Mouse (Mus musculus): ENCODE measurements around the gene Zfp54.
"Not testable (repeated sequence)": the region's sequence is repeated elsewhere in the genome, so short reads cannot be mapped to it uniquely, and the experiment has no call there.

Zfp54 gene

DNA sequence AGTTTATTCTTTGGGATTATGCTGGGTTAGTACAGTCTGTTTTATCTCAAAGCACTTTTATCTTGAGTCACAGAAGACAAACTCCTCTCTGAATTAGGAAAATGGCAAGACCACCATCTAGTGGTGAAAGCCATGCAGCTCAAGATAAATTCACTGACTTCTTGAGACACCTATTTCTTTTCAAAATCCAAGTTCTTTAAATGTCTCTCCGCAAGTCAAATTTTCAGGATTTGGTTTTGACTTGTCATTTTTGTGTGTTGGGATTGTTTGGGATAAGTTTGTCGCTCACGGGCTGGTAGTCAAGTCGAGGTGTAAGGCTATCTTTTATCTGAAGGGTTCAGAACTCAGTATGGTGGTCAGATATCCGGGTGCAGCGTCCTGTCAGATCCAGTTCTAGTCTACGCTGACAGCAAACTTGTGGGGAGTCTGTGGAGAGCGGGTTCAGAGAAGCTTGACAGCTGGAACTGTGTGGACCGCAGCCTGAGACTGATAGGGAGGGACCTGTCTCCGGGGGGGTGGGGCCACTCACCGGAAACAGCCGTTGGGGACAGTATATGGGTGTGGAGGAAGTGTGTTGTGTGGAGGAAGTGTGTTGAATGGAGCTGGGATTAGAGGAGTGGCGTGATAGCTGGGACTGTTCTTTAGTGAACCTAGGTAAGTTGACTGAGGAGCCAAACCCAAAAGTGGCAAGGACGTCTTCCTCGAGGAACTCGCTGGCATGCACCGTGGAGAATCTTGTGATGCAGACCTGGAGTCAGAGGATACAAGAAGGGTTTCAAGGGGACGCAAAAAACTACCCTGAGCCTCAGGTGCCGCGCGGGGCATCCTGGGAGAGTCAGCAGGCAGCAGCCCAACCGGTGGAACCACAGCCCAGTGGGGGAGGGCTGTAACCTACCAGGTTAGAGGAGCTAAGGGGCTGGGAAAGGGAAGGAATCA lies at the start of gene Zfp54:
TSS of gene Zfp54 (plus strand) at position 564 of the 936 bp plus-strand sequence.
- in situ Hi-C loops (cut with MboI) = loop anchor here (25.0 kb wide), 1 partner anchor 161 kb away; the partner anchor contains the start of gene Vmn1r235

DNA sequence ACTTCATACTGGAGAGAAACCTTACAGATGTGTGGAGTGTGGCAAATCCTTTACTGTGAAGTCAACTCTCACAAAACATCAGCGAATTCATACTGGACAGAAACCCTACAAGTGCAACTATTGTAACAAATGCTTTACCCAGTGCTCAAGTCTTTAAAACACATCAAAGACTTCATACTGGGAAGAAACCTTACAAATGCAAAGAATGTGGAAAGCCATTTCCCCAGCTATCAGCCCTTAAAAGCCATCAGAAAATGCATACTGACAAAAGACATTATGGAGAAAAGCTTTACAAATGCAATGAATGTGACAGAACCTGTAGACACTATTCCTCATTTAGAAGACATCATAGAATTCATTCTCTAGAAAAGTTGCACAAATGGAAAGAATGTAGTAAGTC lies 47.7 kb upstream of the Zfp54 start:
- in situ Hi-C loops (cut with MboI) = no loop called here

DNA sequence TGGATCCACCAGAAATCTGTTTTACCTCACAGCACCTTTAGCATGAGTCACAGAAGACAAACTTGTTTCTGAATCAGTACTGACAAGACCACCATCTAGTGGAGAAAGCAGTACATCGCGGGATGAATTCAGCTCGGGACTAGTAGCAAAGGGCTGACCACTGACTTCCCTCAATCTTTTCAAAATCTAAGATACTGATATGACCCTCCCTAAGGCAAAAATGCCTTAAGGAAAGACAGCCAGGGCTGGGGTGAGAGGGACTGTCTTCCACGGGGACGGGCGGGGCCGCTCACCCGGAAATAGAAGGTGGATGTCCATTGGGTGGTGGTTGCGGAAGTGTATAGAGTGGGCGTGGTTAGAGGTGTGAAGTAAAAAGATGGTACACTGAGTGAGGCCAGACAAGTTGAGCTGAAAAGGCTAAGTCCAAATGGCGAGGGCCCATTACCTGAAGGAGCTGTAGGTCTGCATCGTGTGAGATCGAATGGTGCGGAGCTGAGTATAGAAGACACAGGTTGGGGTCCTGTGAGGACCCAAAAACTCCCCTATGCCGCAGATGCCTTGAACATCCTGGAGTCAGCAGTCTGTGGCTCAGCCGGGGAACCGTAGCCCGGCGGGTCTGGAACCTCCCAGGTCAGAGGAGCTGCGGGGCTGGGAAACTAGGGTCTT lies 39.5 kb upstream of the Zfp54 start, which contains the start of gene Zfp677:
TSS of gene Zfp677 (plus strand) at position 358 of the 666 bp plus-strand sequence.
- in situ Hi-C loops (cut with MboI) = no loop called here

DNA sequence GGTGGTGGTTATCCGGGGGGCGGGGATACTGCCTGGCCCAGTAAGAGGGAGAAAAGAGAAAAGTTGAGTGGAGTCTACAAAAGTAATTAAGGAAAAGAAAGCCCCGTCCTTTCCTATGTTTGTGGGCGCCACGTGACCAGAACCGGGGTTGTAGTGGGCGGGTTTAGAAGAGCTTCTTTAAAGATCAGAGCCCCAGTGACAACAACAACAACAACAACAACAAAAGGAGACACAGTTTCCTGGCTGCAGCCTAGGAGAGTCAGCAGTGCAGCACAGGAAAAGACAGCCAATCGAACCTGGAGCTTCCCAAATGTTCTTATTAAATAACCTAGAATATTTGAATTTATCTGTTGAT lies 39.0 kb upstream of the Zfp54 start:
- in situ Hi-C loops (cut with MboI) = no loop called here

DNA sequence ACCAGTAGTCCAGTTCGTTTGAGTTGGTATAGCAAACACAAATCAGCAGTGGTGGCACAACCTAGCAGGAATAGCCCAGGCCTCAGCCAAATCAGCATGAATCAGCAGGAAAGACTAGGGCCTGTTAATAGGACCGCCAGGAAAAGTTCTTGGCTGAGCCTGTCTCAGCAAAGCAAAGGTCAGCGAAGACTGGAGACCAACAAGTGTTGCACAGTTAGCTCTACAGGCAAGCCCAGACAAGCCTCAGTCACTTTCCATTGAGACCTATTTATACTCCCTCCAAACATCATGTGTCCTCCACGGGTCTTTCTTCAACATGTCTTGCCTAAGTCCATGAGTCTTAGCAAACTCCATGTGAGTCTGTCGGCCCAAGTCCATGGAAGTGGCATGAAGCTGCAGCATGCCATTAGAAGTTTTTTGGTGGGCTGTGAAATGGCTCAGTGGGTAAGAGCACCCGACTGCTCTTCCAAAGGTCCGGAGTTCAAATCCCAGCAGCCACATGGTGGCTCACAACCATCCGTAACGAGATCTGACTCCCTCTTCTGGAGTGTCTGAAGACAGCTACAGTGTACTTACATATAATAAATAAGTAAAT lies 15.9 kb downstream of the Zfp54 start:
- in situ Hi-C loops (cut with MboI) = not testable (repeated sequence)

DNA sequence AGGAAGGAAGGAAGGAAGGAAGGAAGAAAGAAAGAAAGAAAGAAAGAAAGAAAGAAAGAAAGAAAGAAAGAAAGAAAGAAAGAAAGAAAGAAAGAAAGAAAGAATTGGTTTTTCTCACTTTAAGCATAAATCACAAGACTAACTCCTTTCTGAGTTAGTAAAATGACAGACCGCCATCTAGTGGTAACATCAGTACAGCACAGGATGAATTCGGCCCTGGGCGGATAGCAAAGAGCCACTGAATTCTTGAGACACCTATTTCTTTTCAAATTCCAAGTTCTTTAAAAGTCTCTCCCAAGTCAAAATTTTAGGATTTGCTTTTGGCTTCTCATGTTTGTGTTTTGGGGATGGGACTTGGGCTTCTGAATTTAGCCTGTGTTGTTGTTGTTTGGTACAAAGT lies 26.6 kb downstream of the Zfp54 start:
- in situ Hi-C loops (cut with MboI) = no loop called here

DNA sequence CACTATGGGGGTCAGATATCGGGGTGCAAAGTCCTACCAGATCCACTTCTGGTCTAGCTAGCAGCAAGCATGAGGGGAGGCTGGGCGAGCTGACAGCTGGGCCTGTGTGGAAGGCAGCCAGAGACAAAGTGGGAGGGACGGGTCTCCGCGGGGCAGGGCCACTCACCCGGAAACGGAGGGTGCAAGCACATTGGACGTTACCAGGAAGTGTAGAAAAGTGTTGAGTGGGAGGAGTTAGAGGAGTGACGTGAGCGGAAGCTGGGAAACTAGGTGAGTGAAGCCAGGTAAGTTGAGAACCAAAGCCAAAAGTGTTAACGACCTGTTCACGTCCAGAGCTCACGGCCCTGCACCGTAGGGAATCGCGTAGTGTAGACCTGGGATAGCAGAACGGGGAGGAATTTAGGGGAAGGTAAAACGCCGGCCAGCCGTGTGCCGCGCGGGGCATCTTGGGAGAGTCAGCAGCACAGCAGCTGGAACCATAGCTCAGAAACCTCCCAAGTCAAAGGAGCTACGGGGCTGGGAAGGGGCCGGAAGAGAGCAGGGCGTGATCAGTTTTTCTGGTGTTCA lies 27.2 kb downstream of the Zfp54 start, which contains the start of gene Zfp51:
TSS of gene Zfp51 (plus strand) at position 237 of the 567 bp plus-strand sequence.
- in situ Hi-C loops (cut with MboI) = no loop called here

DNA sequence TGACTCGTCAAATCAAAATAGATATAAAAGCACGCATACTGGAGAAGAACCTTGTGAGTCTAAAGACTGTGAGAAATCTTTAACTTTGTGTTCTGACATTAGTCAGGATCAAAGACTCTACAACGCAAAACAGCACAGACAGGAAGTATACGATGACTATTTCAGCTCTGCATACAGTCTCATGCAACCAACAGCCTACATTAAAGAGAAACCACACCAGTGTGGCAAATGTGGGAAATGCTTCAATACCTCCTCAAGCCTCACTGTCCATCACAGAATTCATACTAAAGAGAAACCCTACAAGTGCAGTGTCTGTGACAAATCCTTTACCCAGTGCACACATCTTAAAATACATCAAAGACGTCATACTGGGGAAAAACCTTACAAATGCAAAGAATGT lies 40.5 kb downstream of the Zfp54 start:
- in situ Hi-C loops (cut with MboI) = no loop called here

DNA sequence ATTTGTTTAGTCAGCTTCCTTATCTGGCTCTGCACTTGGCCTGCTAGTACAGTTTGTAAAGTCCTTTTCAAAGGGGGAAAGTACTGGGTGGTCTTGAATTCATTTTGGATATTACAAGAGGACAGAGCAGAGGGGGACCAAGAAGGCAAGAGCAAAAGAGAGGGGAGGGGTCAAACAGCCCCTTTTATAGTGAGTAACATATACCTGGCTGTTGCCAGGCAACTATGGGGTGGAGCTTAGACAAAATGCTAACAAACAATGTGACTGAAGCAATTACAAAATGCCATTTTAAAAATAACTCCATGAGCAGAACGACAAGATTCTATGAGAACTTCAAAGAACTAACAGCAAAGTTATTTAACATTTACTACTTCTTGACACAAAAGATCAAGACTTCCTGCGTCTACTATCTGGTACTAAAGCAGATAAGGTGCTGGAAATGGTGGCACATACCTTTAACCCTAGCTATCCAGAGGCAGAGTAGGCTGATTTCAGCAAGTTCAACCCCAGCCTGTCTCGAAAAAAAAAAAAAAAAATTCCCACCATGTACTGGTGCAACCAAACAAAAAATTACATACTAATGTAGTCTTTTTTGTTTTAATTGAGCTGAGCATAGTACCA lies 49.1 kb downstream of the Zfp54 start:
- in situ Hi-C loops (cut with MboI) = no loop called here

DNA sequence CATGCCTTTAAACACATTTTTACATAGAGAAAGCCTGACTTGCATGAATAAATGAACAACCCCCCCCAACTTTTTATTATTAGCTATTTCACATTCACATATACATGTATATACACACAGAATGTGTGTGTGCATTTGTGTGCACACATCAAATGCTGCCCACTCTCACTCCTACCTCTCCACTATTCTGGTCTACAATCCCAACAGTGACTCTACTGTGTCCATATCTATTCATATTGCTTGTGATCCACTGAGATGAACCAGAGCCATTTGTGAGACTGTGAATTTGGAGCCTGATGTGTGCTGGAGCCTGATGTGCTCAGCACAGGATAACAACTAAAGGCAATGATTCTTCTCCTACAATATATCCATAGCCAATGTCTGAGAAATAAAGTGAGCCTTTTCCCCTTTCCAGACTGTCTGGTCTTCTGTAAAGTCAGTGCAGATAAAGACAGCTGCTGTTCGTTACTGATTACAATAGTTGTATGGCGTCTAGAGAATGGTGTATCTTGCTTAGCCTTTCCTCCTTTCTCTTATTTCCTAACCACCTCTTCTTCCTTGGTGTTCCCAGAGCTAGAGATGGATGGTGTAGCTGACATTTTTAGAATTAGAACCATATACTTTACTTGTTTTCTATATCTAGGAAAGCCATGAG lies 49.8 kb downstream of the Zfp54 start:
- in situ Hi-C loops (cut with MboI) = no loop called here

DNA sequence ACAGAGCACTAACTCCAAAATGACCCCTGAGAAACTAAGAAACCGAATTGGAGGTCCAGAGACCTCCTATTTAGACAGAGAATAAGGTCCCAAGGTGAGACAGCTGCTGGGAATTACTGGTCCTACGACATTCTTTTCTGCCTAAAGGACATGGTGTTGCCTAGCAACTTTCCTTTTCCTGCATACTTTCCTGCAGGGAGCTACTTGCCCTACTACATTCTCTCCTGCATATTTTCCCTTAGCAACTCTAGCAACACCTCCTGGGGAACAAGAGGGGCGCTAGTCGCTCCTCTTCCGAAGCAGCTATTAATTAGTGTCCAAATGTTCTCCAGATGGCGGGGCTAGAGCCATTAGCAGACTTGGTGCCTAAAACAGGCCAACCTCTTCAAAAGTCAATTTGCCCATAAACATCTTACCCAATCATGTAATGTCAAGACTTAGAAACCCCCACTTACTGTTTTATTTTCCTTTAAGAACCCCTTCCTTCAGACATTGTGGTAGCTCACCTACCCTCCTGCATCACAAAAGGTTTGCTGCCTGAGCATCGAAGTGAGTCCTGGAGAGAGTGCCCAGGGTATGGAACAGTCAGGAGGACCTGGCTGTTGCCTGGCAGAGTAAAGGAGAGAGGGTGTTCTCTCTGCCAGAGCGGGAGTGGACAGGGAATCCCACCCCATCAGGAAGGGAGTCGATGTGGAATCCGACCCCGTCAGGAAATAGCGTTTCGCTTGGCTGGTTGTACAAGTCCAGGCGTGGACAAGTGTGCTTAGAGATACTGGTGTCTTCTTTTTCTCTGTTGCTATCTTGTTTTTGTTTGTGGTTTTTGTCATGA lies 50.5 kb downstream of the Zfp54 start:
- in situ Hi-C loops (cut with MboI) = no loop called here

DNA sequence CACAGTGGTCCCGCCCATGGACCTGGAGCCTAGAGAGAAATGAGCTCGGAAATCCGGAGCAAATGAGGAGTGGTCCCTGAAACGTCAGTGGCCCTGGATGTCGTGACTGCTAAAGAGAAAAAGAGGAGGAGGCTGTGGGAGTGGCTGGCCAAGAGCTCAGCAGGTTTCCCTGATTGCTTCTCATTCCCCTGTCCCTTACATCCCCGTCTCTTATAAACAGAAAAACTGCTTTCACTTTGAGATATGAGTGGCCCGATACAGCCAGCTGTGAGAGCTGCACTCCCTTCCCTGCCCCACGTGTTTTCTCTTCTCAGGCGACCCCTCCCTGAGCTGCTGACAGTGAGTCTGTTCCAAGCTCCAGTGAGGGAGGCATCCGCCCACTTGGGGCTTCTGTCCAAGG lies 51.7 kb downstream of the Zfp54 start:
- in situ Hi-C loops (cut with MboI) = not testable (repeated sequence)

DNA sequence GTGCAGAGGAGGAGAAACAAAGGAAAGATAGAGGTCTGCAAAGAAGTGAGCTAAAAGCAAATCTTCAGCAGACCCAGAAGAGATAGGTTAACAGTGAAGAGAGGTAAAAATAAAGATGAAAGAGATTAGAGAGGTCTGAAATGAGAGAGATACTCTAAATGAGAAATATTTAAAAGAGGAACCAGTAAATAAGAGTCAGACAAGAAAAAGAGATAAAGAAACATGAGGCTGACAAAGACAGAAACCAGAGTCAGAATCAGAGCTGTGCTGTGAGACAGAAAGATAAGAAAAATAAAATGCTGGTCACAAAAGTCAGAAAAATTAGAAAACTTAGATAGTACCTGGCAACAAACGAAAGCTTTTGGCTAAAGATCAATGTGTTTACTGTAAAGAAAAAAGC lies 52.3 kb downstream of the Zfp54 start:
- in situ Hi-C loops (cut with MboI) = not testable (repeated sequence)

DNA sequence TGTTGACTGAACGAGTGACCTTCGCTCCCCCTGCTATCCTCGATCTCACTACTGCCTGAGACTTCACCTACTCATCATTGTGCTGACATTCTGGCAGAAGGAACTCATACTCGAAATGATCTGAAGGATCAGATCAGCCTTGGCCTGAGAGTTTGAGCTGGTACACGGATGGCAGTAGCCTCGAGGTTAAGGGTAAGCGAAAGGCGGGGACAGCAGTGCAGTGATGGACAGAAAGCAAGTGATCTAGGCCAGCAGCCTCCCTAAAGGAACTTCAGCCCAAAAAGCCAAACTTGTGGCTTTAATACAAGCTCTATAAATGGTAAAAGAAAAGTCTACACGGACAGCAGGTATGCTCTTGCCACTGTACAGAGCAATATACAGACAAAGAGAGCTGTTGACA lies 53.3 kb downstream of the Zfp54 start:
- in situ Hi-C loops (cut with MboI) = not testable (repeated sequence)

DNA sequence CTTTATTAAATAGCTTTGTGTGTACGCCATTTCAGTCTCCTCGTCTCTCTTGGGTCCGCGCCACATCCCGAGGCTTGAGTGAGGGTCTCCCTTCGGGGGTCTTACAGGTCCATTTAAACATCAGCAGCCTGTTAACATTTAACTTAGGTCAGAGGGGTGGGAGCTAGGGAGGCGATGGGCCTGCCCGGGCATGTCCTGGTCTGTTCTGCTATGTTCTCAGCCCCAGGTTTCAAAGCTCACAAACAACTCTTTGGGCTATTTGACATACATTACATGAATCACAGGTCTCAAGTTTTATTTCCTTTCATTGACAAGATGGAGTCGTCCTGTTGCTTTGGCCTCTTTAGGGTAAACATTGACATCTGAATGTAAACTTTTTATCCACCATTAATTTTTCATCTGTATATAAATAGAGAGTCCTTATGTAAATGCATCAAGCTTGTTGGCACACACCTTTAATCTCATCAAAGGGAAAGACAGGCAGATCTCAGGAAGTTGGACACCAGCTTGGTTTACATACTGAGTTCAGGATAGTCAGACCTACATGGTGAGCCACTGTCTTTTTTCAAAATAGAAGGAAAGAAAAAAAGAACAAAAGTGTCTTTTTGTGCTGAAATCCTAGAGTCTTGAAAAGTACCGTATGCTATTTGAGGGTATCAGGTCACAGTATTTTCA lies 55.2 kb downstream of the Zfp54 start:
- in situ Hi-C loops (cut with MboI) = not testable (repeated sequence)
